Mouse (Mus musculus): ENCODE results near the gene Tuba1a. TPM values are rescaled to one million over a fixed set of nuclear protein-coding genes. Genes with fewer than 3 reads are reported as not detected.

Tuba1a gene
- polyA plus RNA-seq, 1 experiment from 2014 or later, result 10,586 TPM

DNA sequence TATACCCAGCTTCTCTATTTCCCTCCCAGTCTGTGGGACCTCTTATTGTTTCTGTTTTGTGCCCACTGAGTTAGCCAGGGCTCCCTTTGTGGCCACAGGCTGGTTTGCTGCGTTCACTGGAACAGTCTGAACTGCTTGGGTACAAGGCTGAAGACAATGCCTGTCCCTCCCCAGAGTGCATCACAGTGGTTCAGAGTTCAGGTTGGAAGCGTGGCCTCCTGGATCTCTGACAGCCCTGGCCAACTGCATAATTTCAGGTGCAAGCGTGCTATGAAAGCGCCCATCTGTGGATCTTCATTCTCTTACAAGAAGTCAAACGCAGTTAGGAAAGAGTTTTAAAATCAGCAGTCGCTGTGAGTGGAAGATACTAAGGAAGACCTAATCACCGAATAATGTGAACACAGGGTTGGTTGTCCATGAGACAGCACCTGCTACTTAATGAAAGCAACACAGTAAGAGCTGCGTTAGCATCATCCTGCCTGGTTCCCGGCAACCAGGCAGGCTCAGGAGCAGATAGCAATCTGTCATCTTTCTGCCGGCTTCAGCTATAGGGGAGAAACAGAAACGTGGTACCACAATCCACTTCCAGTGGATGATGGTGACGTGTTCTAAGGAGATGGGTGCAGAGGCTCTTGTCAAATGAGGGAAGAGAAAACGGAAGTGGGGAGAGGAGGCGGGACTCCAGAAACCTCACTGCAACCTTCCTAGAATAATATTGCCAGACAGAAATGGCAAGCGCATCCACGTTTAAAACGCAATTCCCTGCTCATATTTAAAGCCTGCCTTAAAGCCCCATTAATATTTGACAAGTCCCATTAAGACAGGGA, 38.8 kb upstream of the Tuba1a start:
- H3K36me3 ChIP-seq (ENCODE audit: poor library complexity, severe bottlenecking), result no peaks in the 10 kb centered on the region
- H3K4me3 ChIP-seq, result peak overlapping the region; percentile 43
- peaks cover 61% of the 10 kb centered on the region for H3K4me1 ChIP-seq
- H3K4me2 ChIP-seq, result peak overlapping the region; percentile 76
- no peaks in the 10 kb centered on the region for H3K9me3 ChIP-seq (replicated peaks)
- H3K27me3 ChIP-seq, result no peaks in the 10 kb centered on the region
- WGBS, result 17% methylated on average over 17 of the region's 17 CpGs
- peak; percentile 85 for ATAC-seq
- H3K27ac ChIP-seq, result peak overlapping the region; percentile 98
- peak overlapping the region; percentile 79 for H3K9ac ChIP-seq

GRCm38 (mm10) chr15:98991540-98992050, 38.1 kb upstream of the Tuba1a start:
- Histone ChIP-seq H3K4me1 (peaks cover 68% of the 10 kb centered on the region), H3K27ac (peak overlapping the region; percentile 98), H3K27me3 (no peaks in the 10 kb centered on the region), H3K4me3 (peak overlapping the region; percentile 43), H3K4me2 (peak overlapping the region; percentile 76), H3K9ac (peak overlapping the region; percentile 79), H3K9me3 (replicated peaks) (no peaks in the 10 kb centered on the region), H3K36me3 (ENCODE audit: poor library complexity, severe bottlenecking) (no peaks in the 10 kb centered on the region)
- 5% methylated on average over 9 of the region's 9 CpGs for WGBS
- no peak for ATAC-seq

DNA sequence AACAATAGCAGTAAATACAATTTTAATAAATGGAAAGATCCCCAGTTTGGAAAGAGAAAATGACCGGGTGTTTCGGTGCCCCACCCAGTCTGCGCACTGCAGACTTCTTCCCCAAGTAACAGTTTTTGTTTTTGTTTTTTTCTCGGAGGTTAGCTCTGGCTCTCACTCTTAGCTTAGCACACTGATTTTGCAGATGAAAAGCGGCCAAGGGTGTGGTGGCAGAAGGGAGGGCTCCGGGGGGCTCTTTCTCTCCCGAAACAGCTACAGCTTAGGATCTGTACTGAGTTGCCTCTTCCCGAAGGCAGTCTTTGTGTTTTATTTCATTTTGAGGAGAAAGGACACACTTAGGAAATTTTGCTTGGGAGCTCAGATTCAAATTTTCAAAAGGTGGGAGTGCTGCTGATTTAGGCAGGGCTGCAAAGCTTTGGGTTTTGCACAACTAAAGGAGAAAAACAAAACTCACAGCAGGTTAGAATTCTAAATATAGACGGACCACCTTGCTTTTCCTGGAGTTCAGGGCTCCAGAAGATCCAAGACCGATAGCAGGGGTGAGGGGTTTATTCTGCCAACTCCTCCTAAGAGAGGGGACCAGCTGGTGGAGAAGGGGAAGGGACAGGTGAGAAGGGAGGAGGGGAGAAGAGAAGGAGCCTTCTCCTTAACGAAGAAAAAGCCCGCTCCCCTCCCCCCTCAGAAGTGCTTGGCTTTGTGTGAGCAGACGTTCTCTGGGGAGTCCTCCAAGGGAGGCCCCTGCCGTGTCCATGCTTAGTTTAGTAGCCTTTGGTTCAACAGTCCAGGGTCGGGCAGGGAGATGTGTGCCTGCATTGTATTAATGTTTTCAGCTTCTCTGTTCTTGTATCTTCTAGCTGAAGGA, 37.4 kb upstream of the Tuba1a start:
- 8% methylated on average over 15 of the region's 15 CpGs for WGBS
- H3K4me3 ChIP-seq, result peak overlapping the region; percentile 43
- H3K36me3 ChIP-seq (ENCODE audit: poor library complexity, severe bottlenecking), result no peaks in the 10 kb centered on the region
- peak overlapping the region; percentile 98 for H3K27ac ChIP-seq
- peaks cover 75% of the 10 kb centered on the region for H3K4me1 ChIP-seq
- H3K9me3 ChIP-seq (replicated peaks), result no peaks in the 10 kb centered on the region
- H3K4me2 ChIP-seq, result peak overlapping the region; percentile 76
- no peak for ATAC-seq
- peak overlapping the region; percentile 79 for H3K9ac ChIP-seq
- H3K27me3 ChIP-seq, result no peaks in the 10 kb centered on the region

DNA sequence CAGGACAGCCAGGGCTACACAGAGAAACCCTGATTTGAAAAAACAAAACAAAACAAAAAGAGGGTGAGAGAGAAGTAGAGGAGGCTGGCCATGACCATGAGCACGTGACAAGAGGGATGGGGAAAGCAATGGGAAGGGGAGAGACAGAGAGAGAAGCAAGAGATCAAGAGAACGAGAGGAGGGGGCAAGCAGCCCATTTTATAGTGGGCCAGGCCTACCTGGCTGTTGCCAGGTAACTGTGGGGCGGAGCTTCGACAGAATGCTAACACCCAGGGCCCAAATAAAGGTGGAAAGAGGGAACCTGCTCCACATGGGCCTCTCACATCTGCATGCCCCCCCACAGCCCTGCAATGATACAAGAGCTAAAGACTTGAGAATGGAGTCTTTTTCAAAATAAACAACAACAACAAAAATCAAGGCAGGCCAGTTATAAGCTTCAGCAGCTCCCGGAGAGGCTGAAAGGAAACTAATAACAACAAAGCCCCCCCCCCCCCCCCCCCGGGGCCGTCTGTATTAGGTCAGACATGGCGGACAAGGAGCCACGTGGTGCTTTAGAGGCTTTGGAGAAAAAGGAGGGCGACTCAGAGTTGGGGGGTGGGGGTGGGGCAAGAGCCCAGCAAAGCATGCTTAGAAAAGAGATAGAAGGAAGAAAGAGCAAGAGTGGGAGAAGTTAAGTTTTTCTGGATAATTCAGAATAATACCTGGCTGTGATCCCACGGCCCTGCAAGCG, 36.4 kb upstream of the Tuba1a start:
- H3K4me1 ChIP-seq, result peaks cover 85% of the 10 kb centered on the region
- H3K27me3 ChIP-seq, result no peaks in the 10 kb centered on the region
- H3K36me3 ChIP-seq (ENCODE audit: poor library complexity, severe bottlenecking), result no peaks in the 10 kb centered on the region
- H3K4me2 ChIP-seq, result peak overlapping the region; percentile 76
- H3K4me3 ChIP-seq, result peak overlapping the region; percentile 43; the same call in 1 of the 2 replicates
- peak overlapping the region; percentile 79; the same call in 1 of the 2 replicates for H3K9ac ChIP-seq
- no peak for ATAC-seq
- H3K27ac ChIP-seq, result peak overlapping the region; percentile 98
- 18% methylated on average over 12 of the region's 12 CpGs for WGBS
- H3K9me3 ChIP-seq (replicated peaks), result no peaks in the 10 kb centered on the region

- no peaks in the 10 kb centered on the region for H3K36me3 ChIP-seq (ENCODE audit: poor library complexity, severe bottlenecking)
- H3K27ac ChIP-seq, result peak overlapping the region; percentile 98
- H3K4me3 ChIP-seq, result no peak overlapping the region
- WGBS, result 59% methylated on average over 3 of the region's 3 CpGs
- H3K4me1 ChIP-seq, result peaks cover 94% of the 10 kb centered on the region
- ATAC-seq, result no peak
- H3K27me3 ChIP-seq, result no peaks in the 10 kb centered on the region
- peak overlapping the region; percentile 79; the same call in 1 of the 2 replicates for H3K9ac ChIP-seq
- peak overlapping the region; percentile 72; the same call in 1 of the 2 replicates for H3K4me2 ChIP-seq
- H3K9me3 ChIP-seq (replicated peaks), result no peaks in the 10 kb centered on the region
These were observed 35.3 kb upstream of the Tuba1a start for GRCm38 (mm10) chr15:98988787-98989186.

GRCm38 (mm10) chr15:98987661-98988181, 34.2 kb upstream of the Tuba1a start:
- Histone ChIP-seq H3K36me3 (ENCODE audit: poor library complexity, severe bottlenecking) (no peaks in the 10 kb centered on the region), H3K4me3 (peak overlapping the region; percentile 47), H3K4me1 (peaks cover 98% of the 10 kb centered on the region), H3K27me3 (no peaks in the 10 kb centered on the region), H3K9ac (peak overlapping the region; percentile 79), H3K9me3 (replicated peaks) (no peaks in the 10 kb centered on the region), H3K4me2 (peak overlapping the region; percentile 72), H3K27ac (peak overlapping the region; percentile 98)
- no peak for ATAC-seq
- WGBS, result 30% methylated on average over 8 of the region's 8 CpGs

DNA sequence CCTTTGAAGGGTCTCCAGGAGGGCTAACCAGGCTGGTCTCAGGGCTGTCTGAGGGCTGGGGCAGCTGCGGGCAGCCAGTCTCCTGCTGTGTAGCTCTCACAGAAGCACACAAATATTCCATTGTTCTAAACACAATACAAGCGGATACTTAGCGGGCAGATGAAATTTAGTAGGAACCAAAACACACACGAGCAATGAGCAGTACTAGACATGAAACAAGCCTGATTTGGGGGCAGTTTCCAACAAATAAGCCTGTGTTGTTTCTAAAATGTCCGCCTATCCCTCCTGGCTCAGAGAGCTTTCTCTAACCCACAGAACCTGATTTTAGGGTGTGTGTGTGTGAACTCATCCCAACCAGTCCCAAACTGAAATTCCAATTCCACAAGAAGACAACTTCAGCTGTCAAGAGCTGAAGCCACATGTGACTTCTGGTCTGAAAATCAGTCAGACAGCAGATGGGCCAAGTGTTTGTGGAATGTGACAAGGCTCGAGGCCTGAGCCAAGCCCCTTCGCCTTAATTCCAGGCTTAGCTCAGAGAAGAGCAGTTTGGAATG, 33.7 kb upstream of the Tuba1a start:
- no peak for ATAC-seq

DNA sequence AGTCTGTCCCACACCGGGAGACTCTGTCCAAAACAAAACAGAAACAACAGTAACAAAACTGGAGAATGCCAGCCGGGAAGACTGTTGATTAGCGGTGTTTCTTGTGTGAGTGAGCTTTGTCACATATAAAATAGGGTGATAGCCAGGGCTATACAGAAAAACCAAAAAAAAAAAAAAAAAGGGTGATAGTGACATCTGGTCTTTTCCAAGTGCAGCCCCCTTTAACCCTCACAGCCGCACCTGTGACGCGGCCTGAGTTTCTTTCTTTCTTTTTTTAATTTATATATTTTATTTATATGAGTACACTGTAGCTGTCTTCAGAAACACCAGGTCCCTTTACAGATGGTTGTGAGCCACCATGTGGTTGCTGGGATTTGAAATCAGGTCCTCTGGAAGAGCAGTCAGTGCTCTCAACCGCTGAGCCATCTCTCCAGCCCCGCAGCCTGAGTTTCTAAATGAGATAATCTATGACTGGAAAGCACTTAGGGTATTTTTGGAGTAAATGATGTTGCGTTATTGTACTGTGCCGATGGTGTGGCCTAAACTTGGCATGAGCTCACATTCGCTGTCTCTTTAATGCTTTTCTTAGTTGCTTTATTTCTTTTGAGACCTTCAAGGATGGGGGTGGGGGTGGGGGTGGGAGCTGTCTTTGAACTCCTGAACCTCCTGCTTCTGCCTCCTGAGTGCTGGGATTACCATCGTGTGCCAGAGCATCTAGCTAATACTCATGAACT, 32.6 kb upstream of the Tuba1a start:
- Histone ChIP-seq H3K4me1 (peaks cover 89% of the 10 kb centered on the region), H3K4me3 (peak overlapping the region; percentile 47), H3K36me3 (ENCODE audit: poor library complexity, severe bottlenecking) (no peaks in the 10 kb centered on the region), H3K27me3 (no peaks in the 10 kb centered on the region), H3K9ac (peak overlapping the region; percentile 79), H3K27ac (peak overlapping the region; percentile 98), H3K4me2 (peak overlapping the region; percentile 72), H3K9me3 (replicated peaks) (no peaks in the 10 kb centered on the region)
- WGBS, result 11% methylated on average over 12 of the region's 12 CpGs
- no peak for ATAC-seq

More for the DNA sequence above, 33.7 kb upstream of the Tuba1a start:
- Histone ChIP-seq H3K27ac (peak overlapping the region; percentile 98), H3K9me3 (replicated peaks) (no peaks in the 10 kb centered on the region), H3K4me3 (peak overlapping the region; percentile 47), H3K4me2 (peak overlapping the region; percentile 72), H3K36me3 (ENCODE audit: poor library complexity, severe bottlenecking) (no peaks in the 10 kb centered on the region), H3K27me3 (no peaks in the 10 kb centered on the region), H3K4me1 (peaks cover 94% of the 10 kb centered on the region), H3K9ac (peak overlapping the region; percentile 79)
- 2% methylated on average over 7 of the region's 7 CpGs for WGBS

DNA sequence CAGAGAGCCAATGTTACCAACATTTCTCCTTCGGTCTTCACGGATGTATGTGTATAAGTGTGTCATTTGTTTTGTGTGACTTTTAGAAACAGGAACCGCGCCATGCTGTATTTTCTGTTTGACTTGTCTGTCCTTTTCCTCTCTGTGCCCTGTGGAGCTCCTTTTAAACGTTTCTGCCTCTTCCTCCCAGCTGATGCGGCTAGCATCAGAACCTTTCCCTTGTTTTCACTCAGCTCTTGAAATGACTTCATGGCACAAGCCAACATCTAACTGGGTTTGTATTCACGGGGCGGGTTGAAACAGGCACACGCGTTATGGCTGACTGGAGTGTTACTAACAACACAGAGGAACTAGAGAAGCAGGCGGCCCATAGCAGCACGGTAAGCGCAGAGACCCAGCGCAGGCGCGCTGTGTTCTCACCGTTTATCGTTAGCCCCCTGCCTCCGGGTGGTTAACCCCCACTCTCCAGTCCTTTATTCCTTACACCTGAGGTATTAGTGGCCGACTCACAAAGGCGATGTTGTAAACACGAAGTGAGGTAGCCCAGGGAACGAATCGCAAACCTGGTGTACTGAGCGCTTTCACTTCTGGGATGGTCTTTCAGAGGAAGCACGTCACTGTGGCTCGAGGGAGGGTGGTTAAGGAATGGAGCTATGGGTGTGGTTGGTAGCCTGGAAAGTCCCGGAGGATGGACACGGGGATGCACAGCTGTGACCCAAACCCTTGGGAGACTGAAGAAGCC, 31.9 kb upstream of the Tuba1a start:
- Histone ChIP-seq H3K27me3 (no peaks in the 10 kb centered on the region), H3K9me3 (replicated peaks) (no peaks in the 10 kb centered on the region), H3K4me2 (peak overlapping the region; percentile 72), H3K27ac (peak overlapping the region; percentile 98), H3K4me3 (peak overlapping the region; percentile 47), H3K4me1 (peaks cover 82% of the 10 kb centered on the region), H3K9ac (peak overlapping the region; percentile 79), H3K36me3 (ENCODE audit: poor library complexity, severe bottlenecking) (no peaks in the 10 kb centered on the region)
- peak; percentile 73 for ATAC-seq
- WGBS, result 3% methylated on average over 29 of the region's 29 CpGs

DNA sequence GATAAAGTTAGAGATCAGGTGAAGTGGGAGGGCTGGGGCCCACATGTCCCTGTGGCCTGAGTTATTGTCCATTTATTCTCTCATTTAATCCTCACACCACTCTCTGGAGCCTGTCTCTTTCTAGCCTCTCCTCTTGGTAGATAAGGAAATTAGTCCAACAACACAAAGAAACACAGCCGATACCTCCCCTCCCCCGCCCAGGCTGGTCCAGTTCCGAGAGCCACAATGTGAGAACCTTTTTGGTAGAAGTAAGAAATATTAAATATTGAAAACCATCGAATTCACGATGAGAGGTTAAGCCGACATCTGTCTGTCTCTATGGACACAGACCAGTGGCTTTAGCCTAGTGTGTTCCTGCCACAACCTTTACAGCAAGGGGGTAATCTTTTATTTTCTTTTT, 31.2 kb upstream of the Tuba1a start:
- H3K27me3 ChIP-seq, result no peaks in the 10 kb centered on the region
- peak overlapping the region; percentile 72 for H3K4me2 ChIP-seq
- WGBS, result 35% methylated on average over 6 of the region's 6 CpGs
- H3K9ac ChIP-seq, result peak overlapping the region; percentile 79
- H3K9me3 ChIP-seq (replicated peaks), result no peaks in the 10 kb centered on the region
- H3K27ac ChIP-seq, result peak overlapping the region; percentile 98
- H3K4me1 ChIP-seq, result peaks cover 80% of the 10 kb centered on the region
- peak overlapping the region; percentile 47 for H3K4me3 ChIP-seq
- no peaks in the 10 kb centered on the region for H3K36me3 ChIP-seq (ENCODE audit: poor library complexity, severe bottlenecking)
- no peak for ATAC-seq

All from forebrain, embryonic 13.5 days (tissue).